Mouse (Mus musculus) brain, adult 2 months (tissue): ENCODE measurements around the gene Sh3kbp1.
"Not testable (repeated sequence)": the region's sequence is repeated elsewhere in the genome, so short reads cannot be mapped to it uniquely, and the experiment has no call there.

Experiments
- DNase-seq: peaks from one replicate; pipeline ENCODE4 v3.0.0; 2011; ENCODE audit warnings: low read depth, low spot score

Sh3kbp1 gene

DNA sequence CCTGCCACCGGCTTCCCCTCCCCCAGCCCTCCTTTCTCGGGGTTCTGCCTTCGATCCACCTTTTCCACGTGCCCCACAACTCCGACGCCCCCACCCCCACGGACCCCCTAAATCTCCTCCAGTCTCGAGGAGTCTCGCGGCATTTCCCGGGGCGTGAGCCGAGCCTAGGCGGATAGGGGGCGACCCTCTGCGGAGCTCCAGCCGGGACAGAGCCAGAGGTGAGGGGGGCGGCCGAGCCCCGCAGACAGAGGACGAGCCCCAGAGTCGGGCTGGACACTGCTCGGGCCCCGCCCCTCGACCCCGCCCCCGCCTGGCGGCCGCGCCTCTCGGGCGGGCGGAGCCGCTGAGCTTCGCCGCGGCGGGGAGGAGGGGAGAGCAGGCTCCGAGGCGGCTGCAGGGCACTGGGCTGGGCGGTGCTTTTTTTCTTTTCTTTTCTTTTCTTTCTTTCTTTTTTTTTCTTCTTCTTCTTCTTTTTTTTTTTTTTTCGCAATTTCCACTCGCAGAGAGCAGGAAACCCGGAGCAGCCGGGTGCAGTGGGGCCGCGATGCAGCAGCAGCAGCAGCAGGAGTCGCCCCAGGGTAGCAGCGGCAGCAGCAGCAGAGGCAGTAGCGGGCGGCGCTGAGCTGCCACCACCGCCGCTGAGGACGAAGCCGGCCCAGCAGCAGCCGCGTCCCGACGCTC is at the start of gene Sh3kbp1:
Gene Sh3kbp1, plus strand, starts transcription at position 366 of the 681 bp plus-strand sequence.
- peak; percentile 52 for DNase-seq

DNA sequence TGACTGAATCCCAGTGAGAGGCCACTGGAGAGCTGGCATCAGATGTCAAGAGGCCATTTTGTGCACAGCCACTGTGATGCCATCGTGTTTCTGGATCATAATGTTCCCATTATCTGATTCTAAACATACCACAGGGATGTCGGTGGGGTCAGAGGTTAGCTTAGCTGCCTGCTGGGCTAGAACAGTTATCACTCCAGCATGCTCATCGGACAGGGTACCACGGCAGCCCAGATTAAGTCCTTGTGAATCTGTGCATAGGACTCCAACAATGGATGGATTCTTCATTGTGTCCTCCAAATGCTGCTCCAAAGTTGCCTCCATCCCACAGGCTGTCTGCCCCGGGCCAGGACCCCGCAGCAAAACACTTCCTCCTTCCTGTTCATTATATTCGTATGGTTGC is 42.3 kb upstream of the Sh3kbp1 start:
- DNase-seq = not testable (repeated sequence)

DNA sequence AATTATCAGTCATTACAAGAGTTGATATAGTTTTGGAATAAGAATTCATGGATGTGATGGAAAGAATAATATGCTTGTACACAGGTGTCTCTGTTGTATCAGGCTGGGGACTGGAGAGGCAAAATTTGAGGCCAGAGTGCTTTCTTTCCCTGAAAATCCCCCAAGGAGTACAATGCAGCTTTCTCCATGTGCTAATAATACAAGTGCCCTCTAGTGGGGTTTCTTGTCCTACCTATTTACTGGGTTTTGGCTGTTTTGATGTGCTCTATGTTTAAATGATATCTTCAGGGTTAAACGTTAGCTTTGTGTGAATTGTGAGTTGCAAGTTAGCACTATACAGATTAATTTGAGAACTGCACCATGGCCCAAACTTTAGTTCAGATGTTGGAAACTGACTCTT is 35.4 kb upstream of the Sh3kbp1 start:
- DNase-seq = peak; percentile 0

DNA sequence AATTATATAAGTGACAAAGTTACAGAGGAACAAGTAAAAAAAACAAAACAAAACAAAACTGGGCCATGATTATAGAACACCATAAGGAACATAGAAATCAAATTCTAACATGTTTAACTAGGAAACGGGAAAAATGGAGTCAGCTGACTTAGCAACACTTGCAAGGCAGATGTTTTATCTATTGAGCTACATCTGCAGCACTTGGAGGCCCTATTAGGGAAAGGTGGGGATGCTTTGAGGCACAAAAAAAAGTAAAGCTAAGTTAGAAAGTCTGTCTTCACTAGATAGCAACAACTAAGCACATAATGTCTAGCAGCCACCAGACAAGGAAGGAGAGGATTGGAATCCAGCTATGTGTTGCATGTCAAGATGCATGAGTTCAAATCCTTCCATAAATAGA is 29.6 kb upstream of the Sh3kbp1 start:
- no peak for DNase-seq

DNA sequence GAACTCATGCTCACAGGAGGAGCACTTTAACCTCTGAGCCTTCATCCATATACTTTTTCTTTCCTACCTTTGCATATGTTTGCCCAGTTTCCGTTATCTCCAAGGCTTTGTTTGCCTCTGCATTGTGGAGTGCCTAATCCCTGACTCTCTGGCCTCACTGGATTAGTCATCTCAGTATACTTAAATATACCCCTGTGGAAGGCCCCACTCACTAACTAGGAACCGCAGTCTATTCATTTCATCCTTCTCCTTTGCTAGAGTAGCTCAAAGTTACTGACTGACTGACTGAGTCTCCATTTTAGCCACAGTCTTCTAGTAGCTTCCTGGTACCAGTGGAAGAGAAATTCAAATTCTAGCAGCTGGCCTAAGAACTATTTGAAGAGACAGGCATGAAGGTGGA is 22.2 kb upstream of the Sh3kbp1 start:
- DNase-seq = no peak

DNA sequence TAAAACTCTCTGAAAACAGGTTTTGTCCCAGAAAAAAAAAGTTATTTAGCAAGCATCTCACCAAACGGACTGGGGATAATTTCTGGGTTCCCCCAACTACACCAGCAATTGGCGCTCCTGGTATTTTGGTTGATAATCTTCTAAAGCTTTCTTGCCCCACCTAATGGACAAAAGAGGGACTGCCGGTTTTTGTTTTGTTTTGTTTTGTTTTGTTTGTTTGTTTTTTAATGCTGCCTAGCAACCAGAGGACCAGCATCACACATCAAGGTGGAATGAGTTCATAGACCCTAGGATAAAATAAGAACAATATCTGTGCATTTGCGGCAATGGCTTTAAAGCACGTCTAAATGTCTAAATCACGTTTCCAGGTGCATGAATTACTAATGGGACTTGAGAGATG is 20.1 kb upstream of the Sh3kbp1 start:
- DNase-seq = peak; percentile 16

DNA sequence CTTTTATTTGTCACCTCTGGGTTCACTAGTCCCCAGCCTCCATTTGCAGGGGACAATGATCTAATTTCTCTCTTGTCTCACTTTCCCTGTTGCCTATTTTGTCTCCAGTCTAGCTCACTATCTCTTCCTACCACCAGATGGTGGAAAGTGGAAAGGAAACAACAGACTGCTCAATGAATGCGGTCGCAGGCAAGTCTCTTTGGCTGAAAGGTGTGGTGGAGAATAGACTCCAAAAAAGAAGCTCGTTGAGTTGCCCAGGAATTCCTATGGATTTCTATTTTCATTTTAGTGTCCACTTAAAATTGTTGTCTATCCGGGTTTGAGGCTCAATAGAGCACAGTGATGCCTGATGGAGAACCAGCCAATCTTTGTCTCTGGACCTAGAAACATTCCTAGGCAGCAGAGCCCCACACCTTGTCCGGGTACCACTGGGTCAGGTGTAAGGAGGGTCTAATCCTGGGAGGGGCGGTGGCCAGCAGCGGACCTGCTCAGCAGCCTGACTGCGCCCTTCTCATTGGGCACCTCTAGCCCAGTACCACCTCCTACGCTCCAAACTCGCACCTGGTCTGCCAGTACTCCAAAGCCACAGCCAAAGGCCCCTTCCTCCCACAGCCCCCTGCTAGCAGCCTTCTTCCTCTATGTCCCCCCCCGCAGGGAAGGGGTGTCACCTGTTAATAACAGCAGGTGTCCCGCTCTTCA is 715 bp upstream of the Sh3kbp1 start:
- DNase-seq = peak; percentile 79

DNA sequence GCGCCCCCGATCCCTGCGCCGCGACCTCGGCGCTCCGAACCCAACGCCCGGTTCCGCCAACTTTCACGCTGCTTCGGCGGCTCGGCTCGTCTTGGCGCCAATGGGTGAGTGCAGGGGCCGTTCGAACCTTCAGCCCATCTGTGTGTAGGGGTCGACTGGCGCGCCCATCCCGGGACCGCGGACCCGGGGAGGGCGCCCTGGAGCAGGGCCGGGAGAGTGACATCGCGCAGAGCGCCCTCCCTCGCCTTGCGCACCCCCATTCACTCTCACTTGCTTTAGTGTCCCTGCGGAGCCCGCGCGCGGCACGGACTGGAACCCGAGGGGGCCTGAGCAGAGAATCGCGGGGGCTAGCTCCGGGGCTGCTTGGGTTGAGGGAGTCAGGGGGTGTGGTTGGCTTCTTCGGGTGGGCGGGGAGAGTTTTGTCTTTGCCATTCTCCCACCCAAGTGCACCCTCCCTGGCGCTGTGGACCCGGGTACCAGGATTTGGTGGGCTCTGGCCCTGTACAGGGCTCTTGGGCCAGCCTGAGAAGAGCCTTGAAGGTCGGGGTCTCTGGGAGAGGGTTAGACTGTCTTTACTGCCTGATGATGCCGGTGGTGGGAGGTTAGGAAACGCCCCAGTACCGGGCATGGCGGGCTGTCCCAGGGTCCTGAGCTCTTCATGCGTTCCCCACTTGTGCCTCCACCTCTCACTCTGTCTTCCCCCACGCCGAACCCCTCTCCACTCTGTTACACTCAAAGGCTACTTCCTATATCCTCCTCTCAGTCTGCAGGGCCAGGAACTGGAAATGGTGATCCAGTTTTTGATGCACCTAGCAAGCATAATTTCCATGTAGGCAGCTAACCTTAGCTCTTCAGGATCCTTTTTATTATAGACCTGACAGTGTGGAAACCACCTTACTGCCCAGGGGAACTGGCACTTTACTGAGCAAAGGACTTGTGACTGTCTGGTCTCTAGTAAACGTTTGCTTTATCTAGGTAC is 805 bp downstream of the Sh3kbp1 start:
- DNase-seq = peak; percentile 34

DNA sequence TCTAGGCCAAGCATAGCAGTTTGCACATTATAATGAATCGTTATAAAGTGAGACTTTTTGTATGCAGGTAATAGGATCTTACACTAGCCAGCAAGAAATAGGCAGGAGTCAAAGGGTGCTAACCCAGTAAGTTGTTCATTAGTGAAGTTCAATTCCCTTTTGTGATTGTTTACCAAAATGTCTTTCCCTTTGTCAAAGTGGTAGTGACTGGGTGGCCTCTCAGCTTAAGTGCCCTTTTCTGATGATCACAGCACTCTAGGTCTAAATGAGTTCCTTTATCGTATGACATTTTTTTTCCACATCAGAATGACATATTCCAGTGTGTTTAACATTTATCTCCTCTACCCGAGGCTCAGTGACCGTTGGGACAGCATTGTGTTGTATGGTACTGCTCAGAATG is 1.6 kb downstream of the Sh3kbp1 start:
- DNase-seq = no peak

DNA sequence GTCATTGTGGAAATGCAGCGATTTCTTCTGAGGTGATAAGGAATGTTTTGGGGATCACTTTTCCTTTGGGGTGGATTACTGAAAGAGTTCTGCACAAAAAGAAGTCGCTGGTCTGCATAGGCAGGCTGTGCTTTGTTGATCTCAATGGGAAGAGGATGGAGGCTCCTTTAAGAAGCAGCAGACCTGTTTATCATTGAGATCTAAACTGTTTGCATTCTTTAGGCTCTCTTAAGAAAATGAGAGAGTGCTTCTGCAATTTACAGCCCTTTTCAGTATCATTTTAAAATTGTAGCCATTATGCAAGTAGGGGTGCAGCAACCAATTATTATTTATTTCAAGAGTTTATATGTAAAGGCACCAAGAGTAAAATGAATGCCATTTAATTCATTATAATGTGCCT is 2.1 kb downstream of the Sh3kbp1 start:
- DNase-seq = no peak

DNA sequence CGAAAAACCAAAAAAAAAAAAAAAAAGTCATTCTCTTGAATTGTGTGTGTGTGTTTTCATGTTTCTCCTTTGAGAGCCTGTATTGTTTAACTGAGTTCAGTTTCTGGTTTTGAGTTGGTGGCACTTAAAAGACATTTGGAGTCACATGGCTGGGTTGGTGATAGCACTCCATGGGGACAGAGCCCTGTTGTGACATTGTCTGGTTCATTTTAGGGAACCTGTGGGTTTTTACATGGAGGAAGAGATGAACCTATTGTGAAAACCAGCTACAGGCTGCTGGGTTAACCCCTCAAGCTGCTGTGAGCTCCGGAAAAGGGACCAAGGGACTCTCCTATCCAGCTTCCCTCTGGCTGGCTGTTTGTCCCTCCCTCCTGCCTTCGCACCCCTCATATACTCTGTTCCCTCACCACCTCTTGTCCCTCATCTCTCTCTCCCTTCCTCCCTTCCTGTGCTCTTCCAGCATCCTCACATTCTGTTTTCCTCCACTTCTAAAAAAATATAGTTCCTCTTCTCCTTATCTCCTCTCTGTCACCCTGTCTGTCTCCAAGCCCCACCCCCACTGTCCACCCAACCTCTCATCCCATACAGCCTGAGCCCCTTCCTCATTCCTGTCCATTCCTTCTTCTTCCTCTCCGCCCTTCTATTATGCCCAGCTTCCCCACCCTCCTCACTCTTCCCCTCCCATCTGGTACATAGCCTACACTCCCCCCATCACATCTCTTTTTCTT is 11.6 kb downstream of the Sh3kbp1 start:
- no peak for DNase-seq

DNA sequence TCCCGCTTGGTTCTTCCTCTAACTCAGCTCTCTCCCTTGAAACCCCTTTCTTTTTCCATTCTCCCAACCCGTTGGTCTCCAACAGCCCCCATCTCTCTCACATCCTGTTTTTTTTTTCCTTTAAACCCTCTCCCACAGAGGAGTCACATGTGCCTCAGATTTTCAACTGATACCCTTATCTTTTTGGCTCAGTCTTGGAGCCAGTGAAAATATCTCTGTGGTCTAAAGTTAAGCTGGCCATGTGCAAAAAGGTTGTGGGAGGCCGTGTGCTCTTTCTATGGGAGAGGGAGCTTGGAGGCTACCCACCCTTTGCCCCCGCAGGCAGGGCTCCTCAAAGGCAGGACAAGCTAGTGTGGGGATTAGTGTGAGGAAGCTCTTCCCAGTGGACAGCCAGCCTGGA is 12.9 kb downstream of the Sh3kbp1 start:
- no peak for DNase-seq

DNA sequence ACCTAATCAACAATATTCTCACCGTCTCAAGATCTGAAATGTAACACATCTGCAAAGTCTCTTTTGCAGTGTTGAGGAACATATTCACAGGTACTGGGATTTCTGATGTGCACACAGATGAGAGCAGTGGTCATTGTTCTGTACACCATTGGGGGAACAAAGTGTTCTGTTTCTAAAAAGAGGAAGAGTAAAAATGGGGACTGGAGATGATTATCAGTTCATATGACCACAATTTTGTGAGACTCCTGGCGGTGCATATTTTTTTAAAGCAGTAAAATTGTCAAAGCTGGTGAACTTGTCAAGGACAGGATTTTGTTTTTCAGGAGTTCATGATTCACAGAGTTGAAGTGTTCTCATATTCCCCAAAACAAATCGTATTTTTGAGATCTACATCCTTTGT is 18.2 kb downstream of the Sh3kbp1 start:
- no peak for DNase-seq

DNA sequence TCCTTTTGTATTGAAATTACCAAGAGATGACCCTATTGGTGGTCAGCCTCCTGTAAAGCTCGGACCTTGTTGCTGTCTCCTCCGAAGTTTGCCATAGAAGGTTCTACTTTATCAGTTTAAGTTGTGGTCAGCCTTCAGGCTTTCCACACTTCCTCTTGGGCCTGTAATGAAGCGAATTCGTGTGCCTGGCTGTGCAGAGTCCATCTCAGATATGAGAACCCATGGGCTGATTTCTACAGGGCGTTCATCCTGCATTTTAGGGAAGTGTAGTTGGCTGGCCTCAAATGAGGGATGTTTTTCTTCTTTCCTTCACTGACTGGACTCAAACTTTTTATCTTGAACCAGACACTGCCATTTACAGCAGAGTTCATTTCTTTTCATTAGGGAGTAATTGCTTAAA is 20.5 kb downstream of the Sh3kbp1 start:
- no peak for DNase-seq

DNA sequence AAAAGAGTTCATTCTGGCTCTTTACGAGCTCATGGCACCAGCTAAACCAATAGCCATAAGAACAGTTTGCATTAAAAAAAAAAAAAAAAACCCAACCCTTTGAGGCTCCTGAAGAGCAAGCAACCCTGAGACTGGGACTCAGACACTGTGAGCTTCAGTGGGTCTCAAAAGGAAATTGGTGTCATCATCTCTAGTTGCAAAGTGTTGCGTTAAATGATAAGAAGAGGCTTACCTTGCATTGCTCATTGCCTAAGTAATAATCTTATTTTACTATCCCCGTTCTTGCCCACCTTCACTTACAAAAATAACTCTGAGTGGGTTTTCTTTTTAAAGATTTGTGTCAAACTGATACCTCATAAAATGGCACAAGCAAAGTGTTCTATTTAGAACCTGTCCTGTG is 21.5 kb downstream of the Sh3kbp1 start:
- no peak for DNase-seq

DNA sequence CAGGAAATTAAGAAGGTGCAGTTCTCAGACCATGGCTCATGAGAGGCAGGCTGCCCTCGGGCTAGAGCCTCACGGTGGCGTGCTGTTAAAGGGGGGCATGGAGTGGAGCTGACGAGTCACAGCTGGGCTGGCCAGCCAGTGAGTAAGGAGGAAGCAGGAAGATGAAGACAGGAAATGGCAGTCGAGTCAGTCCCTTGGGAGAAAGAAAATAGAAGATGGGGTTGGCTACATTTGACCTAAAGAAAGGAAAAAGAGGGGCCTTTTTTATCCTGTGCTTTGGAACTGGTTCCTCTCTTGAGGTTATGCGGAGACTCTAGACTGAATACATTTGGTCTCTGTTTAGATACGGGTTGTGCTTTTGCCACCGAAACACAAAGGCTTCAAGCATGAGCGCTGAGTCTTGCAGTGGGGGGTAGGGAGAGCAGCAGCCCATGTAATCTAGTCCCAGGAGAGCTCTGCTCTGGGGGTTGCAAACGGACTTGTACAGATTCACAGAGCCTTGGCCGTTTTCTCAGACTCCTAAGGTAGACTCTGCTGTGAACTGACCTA is 23.1 kb downstream of the Sh3kbp1 start:
- DNase-seq = no peak

DNA sequence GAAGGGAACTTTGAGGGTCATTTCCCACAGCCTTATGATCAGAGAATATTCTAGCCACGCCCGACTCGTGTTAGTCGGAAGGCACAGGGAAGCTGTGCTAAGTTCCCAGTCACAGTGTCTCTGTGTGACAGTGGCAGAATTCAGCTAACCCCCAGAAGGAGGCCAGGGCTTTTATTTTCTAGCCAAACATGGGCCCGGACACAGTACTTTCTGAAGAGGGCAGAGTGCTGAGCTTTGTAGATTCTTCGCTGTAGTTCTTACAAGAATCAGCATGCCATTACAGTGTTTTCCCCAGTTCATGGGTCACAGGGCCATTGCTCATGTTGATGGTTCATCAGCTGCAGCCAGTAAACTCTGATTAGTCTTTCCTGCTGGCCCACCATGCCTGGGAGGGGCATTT is 23.7 kb downstream of the Sh3kbp1 start:
- no peak for DNase-seq

DNA sequence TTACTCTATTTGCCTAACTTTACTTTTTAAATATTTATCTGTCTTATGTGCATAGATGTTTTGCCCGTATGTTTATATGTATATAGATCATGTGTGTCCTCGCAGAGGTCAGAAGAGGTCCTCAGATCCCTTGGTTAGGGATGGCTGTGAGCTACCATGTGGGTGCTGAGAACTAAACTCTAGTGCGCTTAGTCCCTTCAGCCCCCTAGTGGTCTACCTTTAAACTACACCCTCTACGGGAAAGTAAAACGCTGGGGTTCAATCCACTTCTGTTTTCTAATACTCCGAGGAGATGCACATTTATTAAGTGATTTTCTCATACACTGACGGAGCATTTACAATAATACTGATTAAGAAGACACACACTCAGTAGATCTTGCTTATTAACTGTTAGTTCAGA is 44.3 kb downstream of the Sh3kbp1 start:
- DNase-seq = no peak

DNA sequence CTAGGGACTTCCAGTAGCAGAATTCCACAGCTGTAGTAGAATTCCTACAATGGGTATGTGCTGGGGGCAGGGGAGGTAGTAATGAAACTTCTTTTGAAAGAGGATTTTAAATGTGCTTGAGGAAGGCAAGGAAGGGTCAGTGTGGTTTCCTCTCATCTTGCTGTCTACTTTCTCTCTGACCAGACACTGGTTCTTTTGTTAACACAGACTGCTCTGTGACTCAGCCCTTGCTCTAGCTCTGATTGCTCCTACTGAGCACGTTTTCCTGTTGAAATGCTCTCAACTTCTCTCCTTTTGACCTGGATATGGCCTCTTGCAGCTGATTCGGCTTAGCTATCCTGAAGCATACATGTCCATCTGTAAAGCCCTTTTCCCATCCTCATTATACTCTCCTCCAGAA is 45.4 kb downstream of the Sh3kbp1 start:
- DNase-seq = peak; percentile 14

DNA sequence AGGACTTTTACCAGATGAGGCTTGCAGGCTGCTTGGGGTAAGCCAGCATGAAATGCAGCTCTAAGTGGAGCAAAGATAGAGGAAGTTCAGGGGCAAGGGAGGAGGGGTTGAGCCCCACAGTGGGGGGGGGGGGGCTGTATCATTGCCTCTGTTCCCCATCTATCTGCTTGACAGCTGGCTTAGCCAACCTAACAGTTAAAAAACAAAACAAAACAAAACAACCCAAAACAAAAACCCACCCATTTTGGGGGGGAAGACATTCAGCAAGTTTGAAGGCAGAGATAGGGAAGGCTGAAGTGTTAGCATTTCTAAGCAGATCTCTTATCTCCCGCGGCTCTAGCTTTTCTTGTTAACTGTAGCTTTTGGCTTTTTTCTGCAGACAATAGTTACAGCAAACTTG is 49.2 kb downstream of the Sh3kbp1 start:
- peak; percentile 8 for DNase-seq

DNA sequence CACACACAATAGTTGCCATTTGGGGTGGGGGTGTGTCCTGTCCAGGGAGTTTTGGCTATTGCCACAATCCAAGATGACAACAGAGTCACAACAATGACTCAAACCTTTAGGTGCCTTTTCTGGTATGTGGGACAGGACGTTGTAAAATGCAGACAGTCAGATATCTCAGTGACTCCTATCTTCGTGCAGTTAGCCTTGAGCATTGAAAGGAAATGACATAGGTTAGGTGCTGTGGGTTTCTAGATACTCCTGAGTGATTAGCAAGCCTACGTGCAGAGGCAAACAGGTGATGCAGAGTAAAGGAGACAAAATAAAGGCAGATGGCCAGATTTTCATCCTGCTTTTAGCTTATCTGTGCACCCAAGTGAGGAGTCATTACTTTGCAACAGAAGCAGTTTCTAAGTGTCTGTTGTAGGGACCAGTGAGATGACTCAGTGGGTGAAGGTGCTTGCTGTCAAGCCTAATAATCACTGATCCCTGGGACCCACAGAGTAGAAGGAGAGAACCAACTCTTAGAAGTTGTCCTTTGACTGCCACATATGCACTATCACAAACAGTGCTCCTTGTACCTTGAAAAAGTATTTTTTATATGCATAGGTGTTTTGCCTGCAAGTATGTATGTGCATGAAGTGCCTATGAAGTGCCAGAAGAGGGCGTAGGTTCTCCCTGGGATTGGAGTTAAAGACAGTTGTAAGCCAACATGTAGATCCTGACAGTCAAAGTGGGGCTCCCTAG is 50.7 kb downstream of the Sh3kbp1 start:
- no peak for DNase-seq
